Mouse (Mus musculus): Measurements from ENCODE around the gene Snx27. TPM values are rescaled to one million over a fixed set of nuclear protein-coding genes. Genes with fewer than 3 reads are reported as not detected.

Gene Snx27
- total RNA-seq, 2 experiments from 2014 or later = 26.9 to 28.0 TPM

Other genes starting within 250 kb of the Snx27 start
- not detected for gene Them5, start 240.6 kb downstream of the Snx27 start, total RNA-seq (2021)
- not detected for gene C2cd4d, start 220.3 kb downstream of the Snx27 start, total RNA-seq (2021)
- gene Rorc, start 209.9 kb downstream of the Snx27 start, total RNA-seq (2021) = 10 to 100 TPM; 22.3 to 38.7 TPM
- under 1 TPM; 0.06 to 0.08 TPM for gene Lingo4, start 184.2 kb downstream of the Snx27 start, total RNA-seq (2021)
- gene Tdrkh, start 169.4 kb downstream of the Snx27 start, total RNA-seq (2021) = 1 to 10 TPM; 3.2 to 3.6 TPM
- 10 to 100 TPM; 70.7 to 70.9 TPM for gene Mrpl9, start 139.4 kb downstream of the Snx27 start, total RNA-seq (2021)
- gene Oaz3, start 138.8 kb downstream of the Snx27 start, total RNA-seq (2021) = not detected
- not detected for gene Celf3, start 104.4 kb downstream of the Snx27 start, total RNA-seq (2021)
- gene Riiad1, start 102.4 kb downstream of the Snx27 start, total RNA-seq (2021) = under 1 TPM in 1 of 2 experiments, not detected in 1; 0.75 TPM
- not detected for gene Gm10972, start 60.4 kb upstream of the Snx27 start, total RNA-seq (2021)
- 1 to 10 TPM; 2.5 to 3.0 TPM for gene Tuft1, start 76.2 kb upstream of the Snx27 start, total RNA-seq (2021)
- 10 to 100 TPM; 11.6 to 14.6 TPM for gene Selenbp2, start 110.8 kb upstream of the Snx27 start, total RNA-seq (2021)
- gene Cgn, start 203.8 kb upstream of the Snx27 start, total RNA-seq (2021) = under 1 TPM; 0.60 to 0.92 TPM